Mouse (Mus musculus) heart, embryonic 16.5 days (tissue): ENCODE data around the gene Zbtb20. TPM values are rescaled to one million over a fixed set of nuclear protein-coding genes. Genes with fewer than 3 reads are reported as not detected.

Experiments
- ATAC-seq: fragments of 200-750 bp; cut with Nextera tagmentation; replicated peaks from 2 replicates; pipeline ENCODE4 v1.8.0; 2017; ENCODE audit warnings: moderate number of reproducible peaks; ENCODE audit not compliant: insufficient read depth, low FRiP score; ENCODE audit errors: extremely low read depth
- H3K27ac ChIP-seq: fragments of 300-500 bp; sonication (generic); 2 replicates; pipeline ENCODE4 v1.5.1; 2014; ENCODE audit warnings: mild to moderate bottlenecking, low read length, control low read depth, moderate library complexity
- H3K27me3 ChIP-seq: fragments of 300-500 bp; sonication (generic); 2 replicates; pipeline ENCODE4 v1.6.1; 2014; ENCODE audit warnings: low read length, mixed read lengths; ENCODE audit not compliant: control insufficient read depth, insufficient read depth
- H3K36me3 ChIP-seq: fragments of 300-500 bp; sonication (generic); 2 replicates; pipeline ENCODE4 v1.6.1; 2014; ENCODE audit not compliant: control insufficient read depth, insufficient read depth
- H3K4me1 ChIP-seq: fragments of 300-500 bp; sonication (generic); 2 replicates; pipeline ENCODE4 v1.6.1; 2014; ENCODE audit warnings: low read length, mixed read lengths; ENCODE audit not compliant: control insufficient read depth, insufficient read depth
- H3K4me2 ChIP-seq: fragments of 300-500 bp; sonication (generic); 2 replicates; pipeline ENCODE4 v1.6.1; 2014; ENCODE audit warnings: low read depth, mild to moderate bottlenecking, control low read depth, low read length
- H3K4me3 ChIP-seq: fragments of 300-500 bp; sonication (generic); 2 replicates; pipeline ENCODE4 v1.5.1; 2014; ENCODE audit warnings: mild to moderate bottlenecking, control low read depth, low read length
- H3K9ac ChIP-seq: fragments of 300-500 bp; sonication (generic); 2 replicates; pipeline ENCODE4 v1.6.1; 2014; ENCODE audit warnings: low read length, control low read depth
- H3K9me3 ChIP-seq: fragments of 300-500 bp; sonication (generic); replicated peaks from 2 replicates; pipeline ENCODE4 v1.6.1; 2016; ENCODE audit warnings: low read length; ENCODE audit not compliant: control insufficient read depth
- WGBS: fragments of 180-500 bp; shearing (Covaris S2); extraction: QIAGEN DNeasy Blood & Tissue Kit; methylation state at CpG from one replicate; pipeline ENCODE4 v1.1.7; 2014; 5-methylcytosine and 5-hydroxymethylcytosine counted together
- polyA plus RNA-seq: library from polyadenylated mRNA; unstranded; fragments of >200 nt; fragmentation: Nextera tagmentation; extraction: Ambion mirVana; gene quantifications from 2 replicates; pipeline ENCODE4 v1.2.1, GENCODE M21; 2015

Gene Zbtb20
- polyA plus RNA-seq, 1 experiment from 2014 or later = 45.2 TPM

GRCm38 (mm10) chr16:43624876-43625275 is 749.2 kb downstream of the Zbtb20 start:
- no peak overlapping the region for H3K4me2 ChIP-seq
- H3K27ac ChIP-seq = no peak overlapping the region
- ATAC-seq = no peak
- no peaks in the 10 kb centered on the region for H3K36me3 ChIP-seq
- no peak overlapping the region for H3K9ac ChIP-seq
- no peaks in the 10 kb centered on the region for H3K9me3 ChIP-seq
- 54% methylated on average over 4 of the region's 4 CpGs for WGBS
- H3K4me3 ChIP-seq = no peak overlapping the region
- no peaks in the 10 kb centered on the region for H3K27me3 ChIP-seq
- H3K4me1 ChIP-seq = peaks cover 13% of the 10 kb centered on the region

- no peaks in the 10 kb centered on the region for H3K27me3 ChIP-seq
- H3K27ac ChIP-seq = no peak overlapping the region; the same call in 1 of the 2 replicates
- H3K9me3 ChIP-seq = no peaks in the 10 kb centered on the region
- H3K4me2 ChIP-seq = no peak overlapping the region
- no peak overlapping the region for H3K9ac ChIP-seq
- WGBS = 64% methylated on average over 2 of the region's 2 CpGs
- no peak for ATAC-seq
- H3K4me1 ChIP-seq = peaks cover 12% of the 10 kb centered on the region
- no peak overlapping the region for H3K4me3 ChIP-seq
- H3K36me3 ChIP-seq = no peaks in the 10 kb centered on the region
Observed at GRCm38 (mm10) chr16:43625289-43625688, 749.6 kb downstream of the Zbtb20 start.

DNA sequence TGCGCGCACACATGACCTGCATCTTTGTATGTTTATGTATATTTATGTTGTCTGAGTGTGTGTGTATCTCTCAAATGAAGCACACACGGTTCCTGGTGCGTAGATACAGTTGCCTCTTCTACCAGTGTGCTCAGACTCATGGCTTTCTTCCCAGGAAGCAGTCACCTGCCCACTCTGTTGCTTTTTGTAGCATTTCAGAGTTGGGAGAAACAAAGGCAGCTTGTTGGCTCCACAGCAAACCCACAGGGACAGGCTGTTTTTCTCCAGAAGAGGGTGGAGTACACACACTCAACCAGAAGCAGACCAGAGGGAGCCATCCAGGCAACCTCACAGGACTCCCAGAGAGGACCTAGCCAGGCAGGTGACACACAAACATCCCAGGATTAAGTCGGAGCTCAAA is 750.3 kb downstream of the Zbtb20 start:
- 88% methylated on average over 5 of the region's 5 CpGs for WGBS

GRCm38 (mm10) chr16:43628662-43629061 is 753.0 kb downstream of the Zbtb20 start:
- H3K4me2 ChIP-seq = no peak overlapping the region
- no peak overlapping the region for H3K27ac ChIP-seq
- no peak overlapping the region for H3K9ac ChIP-seq
- WGBS = 80% methylated on average over 5 of the region's 5 CpGs
- peaks cover 7% of the 10 kb centered on the region for H3K4me1 ChIP-seq
- ATAC-seq = no peak
- no peak overlapping the region for H3K4me3 ChIP-seq
- no peaks in the 10 kb centered on the region for H3K36me3 ChIP-seq
- H3K9me3 ChIP-seq = no peaks in the 10 kb centered on the region
- H3K27me3 ChIP-seq = no peaks in the 10 kb centered on the region

More for the DNA sequence above, 750.3 kb downstream of the Zbtb20 start:
- ATAC-seq = no peak
- Histone ChIP-seq H3K27ac (no peak overlapping the region), H3K27me3 (no peaks in the 10 kb centered on the region), H3K9ac (no peak overlapping the region), H3K9me3 (no peaks in the 10 kb centered on the region), H3K4me1 (peaks cover 10% of the 10 kb centered on the region), H3K36me3 (no peaks in the 10 kb centered on the region), H3K4me2 (no peak overlapping the region), H3K4me3 (no peak overlapping the region)

GRCm38 (mm10) chr16:43631758-43632157 is 756.1 kb downstream of the Zbtb20 start:
- Histone ChIP-seq H3K27ac (no peak overlapping the region), H3K27me3 (no peaks in the 10 kb centered on the region), H3K4me1 (no peaks in the 10 kb centered on the region), H3K4me3 (no peak overlapping the region), H3K9me3 (no peaks in the 10 kb centered on the region), H3K4me2 (no peak overlapping the region), H3K9ac (no peak overlapping the region), H3K36me3 (no peaks in the 10 kb centered on the region)
- WGBS = 55% methylated on average over 2 of the region's 2 CpGs
- ATAC-seq = no peak

DNA sequence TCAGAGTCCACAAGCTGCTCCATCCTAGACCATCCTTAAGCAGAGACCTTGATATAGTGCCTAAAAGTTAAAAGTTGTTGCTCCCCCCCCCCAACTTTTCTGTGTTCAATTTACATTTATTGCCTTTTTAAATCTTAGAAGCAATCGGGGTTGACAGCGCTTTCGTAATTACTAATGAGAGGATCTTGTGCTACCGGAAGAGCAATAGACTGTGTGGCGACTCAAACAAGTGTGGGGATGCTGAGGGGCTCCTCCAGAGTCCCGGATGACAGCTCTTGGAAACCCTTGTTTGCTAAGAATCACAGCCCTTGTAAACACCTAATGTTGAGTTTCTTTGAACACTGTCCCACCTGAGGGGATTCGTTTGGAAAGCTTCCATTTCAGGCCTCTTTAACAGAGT is 758.4 kb downstream of the Zbtb20 start:
- Histone ChIP-seq H3K9me3 (no peaks in the 10 kb centered on the region), H3K4me2 (no peak overlapping the region), H3K4me3 (no peak overlapping the region), H3K4me1 (0 out of 2 replicates have a peak, but pooled peaks cover 3% of the 10 kb centered on the region), H3K27me3 (no peaks in the 10 kb centered on the region), H3K9ac (no peak overlapping the region), H3K27ac (no peak overlapping the region), H3K36me3 (no peaks in the 10 kb centered on the region)
- WGBS = 90% methylated on average over 7 of the region's 7 CpGs
- ATAC-seq = no peak

GRCm38 (mm10) chr16:43637241-43637640 is 761.6 kb downstream of the Zbtb20 start:
- Histone ChIP-seq H3K4me1 (0 out of 2 replicates have a peak, but pooled peaks cover 3% of the 10 kb centered on the region), H3K27me3 (no peaks in the 10 kb centered on the region), H3K36me3 (no peaks in the 10 kb centered on the region), H3K9me3 (no peaks in the 10 kb centered on the region), H3K9ac (no peak overlapping the region), H3K4me2 (no peak overlapping the region), H3K4me3 (no peak overlapping the region), H3K27ac (no peak overlapping the region)
- 92% methylated on average over 8 of the region's 8 CpGs for WGBS
- no peak for ATAC-seq

DNA sequence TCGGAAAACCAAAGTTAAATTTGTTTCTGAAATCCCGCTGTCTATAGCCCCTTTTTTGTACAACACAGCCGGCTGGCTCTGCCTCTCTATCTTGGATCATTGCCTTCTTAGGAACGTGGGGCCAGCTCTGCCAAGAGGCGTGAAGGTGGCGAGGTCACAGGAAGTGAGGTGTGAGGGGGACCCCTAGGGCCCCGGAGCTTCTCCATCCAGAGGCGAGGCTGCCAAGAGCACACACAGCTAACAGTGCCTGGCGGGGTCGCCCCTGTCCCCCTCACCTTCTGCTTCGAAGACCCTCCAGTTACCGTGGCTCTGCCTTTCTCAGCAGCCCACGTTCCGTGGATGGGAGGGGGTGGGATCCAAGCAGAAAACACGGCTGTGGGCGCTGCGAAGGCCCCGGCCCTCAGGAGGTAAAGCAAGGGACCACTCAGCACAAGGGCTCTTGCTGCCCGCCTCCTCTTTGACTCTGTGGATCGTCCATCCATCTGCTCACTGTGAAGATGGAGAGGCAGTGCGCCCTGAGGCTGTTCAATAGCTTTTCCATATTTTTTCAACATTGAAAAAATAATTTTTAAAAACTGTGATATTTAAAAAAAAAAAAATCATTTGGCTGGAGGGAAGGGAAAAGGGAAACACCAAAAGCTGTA is 762.8 kb downstream of the Zbtb20 start:
- H3K27me3 ChIP-seq = no peaks in the 10 kb centered on the region
- no peaks in the 10 kb centered on the region for H3K36me3 ChIP-seq
- H3K4me1 ChIP-seq = 0 out of 2 replicates have a peak, but pooled peaks cover 3% of the 10 kb centered on the region
- H3K4me3 ChIP-seq = no peak overlapping the region
- H3K4me2 ChIP-seq = peak overlapping the region; percentile 25
- ATAC-seq = peak; percentile 37; the same call in 1 of the 2 replicates
- WGBS = 59% methylated on average over 21 of the region's 21 CpGs
- peak overlapping the region; percentile 52; the same call in 1 of the 2 replicates for H3K27ac ChIP-seq
- H3K9me3 ChIP-seq = no peaks in the 10 kb centered on the region
- no peak overlapping the region for H3K9ac ChIP-seq

GRCm38 (mm10) chr16:43641230-43641629 is 765.5 kb downstream of the Zbtb20 start:
- Histone ChIP-seq H3K36me3 (no peaks in the 10 kb centered on the region), H3K27me3 (no peaks in the 10 kb centered on the region), H3K4me1 (0 out of 2 replicates have a peak, but pooled peaks cover 3% of the 10 kb centered on the region), H3K27ac (no peak overlapping the region), H3K4me3 (no peak overlapping the region), H3K9me3 (no peaks in the 10 kb centered on the region), H3K9ac (no peak overlapping the region), H3K4me2 (no peak overlapping the region)
- 56% methylated on average over 8 of the region's 8 CpGs for WGBS
- ATAC-seq = no peak
